Mouse (Mus musculus): ENCODE results near the gene Lgi2. TPM values are rescaled to one million over a fixed set of nuclear protein-coding genes. Genes with fewer than 3 reads are reported as not detected.

Lgi2 gene
- polyA plus RNA-seq, 1 experiment from 2014 or later = 3.8 TPM

GRCm38 (mm10) chr5:52528545-52528944 lies 37.7 kb downstream of the Lgi2 start:
- H3K4me2 ChIP-seq (ENCODE audit: low read length) = no peak overlapping the region
- no peak overlapping the region for H3K9ac ChIP-seq (ENCODE audit: low read depth, low read length)
- WGBS = 24% methylated on average over 7 of the region's 7 CpGs
- no peaks in the 10 kb centered on the region for H3K4me1 ChIP-seq (replicated peaks; ENCODE audit: insufficient read depth, low read length)
- ATAC-seq (replicated peaks; ENCODE audit: low FRiP score, low read depth) = no peak; the same call in 1 of the 2 replicates
- TF ChIP-seq CTCF (IDR thresholded peaks at IDR 0.05; ENCODE audit: low read depth) = no peak
- H3K9me3 ChIP-seq (replicated peaks; ENCODE audit: low read length) = no peaks in the 10 kb centered on the region
- DNase-seq (ENCODE audit: low spot score) = no peak
- H3K27me3 ChIP-seq (ENCODE audit: insufficient read depth, low read length) = no peaks in the 10 kb centered on the region
- no peak overlapping the region for H3K4me3 ChIP-seq (replicated peaks; ENCODE audit: low read depth, low read length)
- no peaks in the 10 kb centered on the region for H3K36me3 ChIP-seq (ENCODE audit: insufficient read depth, low read length)
- no peak overlapping the region for H3K27ac ChIP-seq

- no peak for ATAC-seq (replicated peaks; ENCODE audit: low FRiP score, low read depth)
- H3K4me3 ChIP-seq (replicated peaks; ENCODE audit: low read depth, low read length) = no peak overlapping the region
- H3K36me3 ChIP-seq (ENCODE audit: insufficient read depth, low read length) = no peaks in the 10 kb centered on the region
- H3K4me2 ChIP-seq (ENCODE audit: low read length) = no peak overlapping the region
- no peaks in the 10 kb centered on the region for H3K4me1 ChIP-seq (replicated peaks; ENCODE audit: insufficient read depth, low read length)
- H3K27me3 ChIP-seq (ENCODE audit: insufficient read depth, low read length) = no peaks in the 10 kb centered on the region
- no peak overlapping the region for H3K9ac ChIP-seq (ENCODE audit: low read depth, low read length)
- 95% methylated on average over 8 of the region's 8 CpGs for WGBS
- H3K27ac ChIP-seq = no peak overlapping the region
- TF ChIP-seq CTCF (IDR thresholded peaks at IDR 0.05; ENCODE audit: low read depth) = no peak
- DNase-seq (ENCODE audit: low spot score) = no peak
- no peaks in the 10 kb centered on the region for H3K9me3 ChIP-seq (replicated peaks; ENCODE audit: low read length)
These were observed 39.8 kb downstream of the Lgi2 start for GRCm38 (mm10) chr5:52526324-52526986.

GRCm38 (mm10) chr5:52524207-52524606 lies 42.1 kb downstream of the Lgi2 start:
- no peaks in the 10 kb centered on the region for H3K36me3 ChIP-seq (ENCODE audit: insufficient read depth, low read length)
- no peak overlapping the region for H3K4me2 ChIP-seq (ENCODE audit: low read length)
- WGBS = 61% methylated on average over 3 of the region's 3 CpGs
- H3K4me1 ChIP-seq (replicated peaks; ENCODE audit: insufficient read depth, low read length) = no peaks in the 10 kb centered on the region
- no peaks in the 10 kb centered on the region for H3K9me3 ChIP-seq (replicated peaks; ENCODE audit: low read length)
- no peak overlapping the region for H3K4me3 ChIP-seq (replicated peaks; ENCODE audit: low read depth, low read length)
- no peaks in the 10 kb centered on the region for H3K27me3 ChIP-seq (ENCODE audit: insufficient read depth, low read length)
- DNase-seq (ENCODE audit: low spot score) (peak; percentile 74), ATAC-seq (replicated peaks; ENCODE audit: low FRiP score, low read depth) (no peak)
- H3K27ac ChIP-seq = no peak overlapping the region
- peak; percentile 72 for TF ChIP-seq CTCF (IDR thresholded peaks at IDR 0.05; ENCODE audit: low read depth)
- H3K9ac ChIP-seq (ENCODE audit: low read depth, low read length) = no peak overlapping the region

- peaks cover 3% of the 10 kb centered on the region; the same call in 1 of the 2 replicates for H3K4me1 ChIP-seq (replicated peaks; ENCODE audit: insufficient read depth, low read length)
- no peaks in the 10 kb centered on the region for H3K9me3 ChIP-seq (replicated peaks; ENCODE audit: low read length)
- no peaks in the 10 kb centered on the region for H3K36me3 ChIP-seq (ENCODE audit: insufficient read depth, low read length)
- no peak for TF ChIP-seq CTCF (IDR thresholded peaks at IDR 0.05; ENCODE audit: low read depth)
- H3K4me3 ChIP-seq (replicated peaks; ENCODE audit: low read depth, low read length) = no peak overlapping the region
- H3K27me3 ChIP-seq (ENCODE audit: insufficient read depth, low read length) = 0 out of 2 replicates have a peak, but pooled peaks cover 4% of the 10 kb centered on the region
- 68% methylated on average over 2 of the region's 2 CpGs for WGBS
- DNase-seq (ENCODE audit: low spot score) (no peak), ATAC-seq (replicated peaks; ENCODE audit: low FRiP score, low read depth) (no peak)
- H3K4me2 ChIP-seq (ENCODE audit: low read length) = no peak overlapping the region
- no peak overlapping the region for H3K27ac ChIP-seq
- no peak overlapping the region for H3K9ac ChIP-seq (ENCODE audit: low read depth, low read length)
These were observed 46.3 kb downstream of the Lgi2 start for GRCm38 (mm10) chr5:52519921-52520320.

GRCm38 (mm10) chr5:52516072-52516476 lies 50.2 kb downstream of the Lgi2 start:
- H3K27me3 ChIP-seq (ENCODE audit: insufficient read depth, low read length) = 0 out of 2 replicates have a peak, but pooled peaks cover 4% of the 10 kb centered on the region
- no peaks in the 10 kb centered on the region for H3K36me3 ChIP-seq (ENCODE audit: insufficient read depth, low read length)
- 14% methylated on average over 21 of the region's 21 CpGs for WGBS
- TF ChIP-seq CTCF (IDR thresholded peaks at IDR 0.05; ENCODE audit: low read depth) = no peak
- H3K4me1 ChIP-seq (replicated peaks; ENCODE audit: insufficient read depth, low read length) = peaks cover 3% of the 10 kb centered on the region; the same call in 1 of the 2 replicates
- H3K9ac ChIP-seq (ENCODE audit: low read depth, low read length) = no peak overlapping the region
- no peaks in the 10 kb centered on the region for H3K9me3 ChIP-seq (replicated peaks; ENCODE audit: low read length)
- H3K27ac ChIP-seq = no peak overlapping the region
- H3K4me2 ChIP-seq (ENCODE audit: low read length) = peak overlapping the region; percentile 56
- peak overlapping the region; percentile 24 for H3K4me3 ChIP-seq (replicated peaks; ENCODE audit: low read depth, low read length)
- ATAC-seq (replicated peaks; ENCODE audit: low FRiP score, low read depth) (no peak), DNase-seq (ENCODE audit: low spot score) (no peak)

- H3K27me3 ChIP-seq (ENCODE audit: insufficient read depth, low read length) = 0 out of 2 replicates have a peak, but pooled peaks cover 4% of the 10 kb centered on the region
- DNase-seq (ENCODE audit: low spot score) (peak; percentile 80), ATAC-seq (replicated peaks; ENCODE audit: low FRiP score, low read depth) (no peak)
- peak overlapping the region; percentile 24 for H3K4me3 ChIP-seq (replicated peaks; ENCODE audit: low read depth, low read length)
- no peaks in the 10 kb centered on the region for H3K36me3 ChIP-seq (ENCODE audit: insufficient read depth, low read length)
- peak overlapping the region; percentile 56 for H3K4me2 ChIP-seq (ENCODE audit: low read length)
- H3K9ac ChIP-seq (ENCODE audit: low read depth, low read length) = no peak overlapping the region
- no peaks in the 10 kb centered on the region for H3K9me3 ChIP-seq (replicated peaks; ENCODE audit: low read length)
- H3K27ac ChIP-seq = no peak overlapping the region
- WGBS = 29% methylated on average over 22 of the region's 22 CpGs
- peaks cover 3% of the 10 kb centered on the region; the same call in 1 of the 2 replicates for H3K4me1 ChIP-seq (replicated peaks; ENCODE audit: insufficient read depth, low read length)
- TF ChIP-seq CTCF (IDR thresholded peaks at IDR 0.05; ENCODE audit: low read depth) = peak; percentile 79
These were observed 50.8 kb downstream of the Lgi2 start for GRCm38 (mm10) chr5:52515246-52516021.

Data from kidney, postnatal 0 days (tissue).